Mouse (Mus musculus) myocyte (in vitro differentiated cells): Measurements from ENCODE around the gene Col4a3bp.

ENCODE experiments used
- CEBPB ChIP-seq: IDR thresholded peaks from 2 replicates; pipeline ENCODE4 v1.6.1; 2011; ENCODE audit warnings: mild to moderate bottlenecking, moderate library complexity; ENCODE audit not compliant: poor library complexity, insufficient read depth, severe bottlenecking
- E2F4 ChIP-seq: IDR thresholded peaks from one replicate; pipeline ENCODE4 v1.6.1; 2011; ENCODE audit warnings: mild to moderate bottlenecking, control low read depth, moderate library complexity; ENCODE audit not compliant: insufficient read depth
- MAX ChIP-seq: IDR thresholded peaks from one replicate; pipeline ENCODE4 v1.6.1; 2011; ENCODE audit warnings: low read depth, mild to moderate bottlenecking, control low read depth
- MYOD1 ChIP-seq, 3 experiments: IDR thresholded peaks; one replicate each; pipeline ENCODE4 v1.6.1; 2011; ENCODE audit warnings: control low read depth in 2 of 3, low read depth in 2 of 3, mild to moderate bottlenecking in 2 of 3, moderate library complexity in 1 of 3; ENCODE audit not compliant: insufficient read length in 2 of 3, control insufficient read depth in 1 of 3
- POLR2A ChIP-seq: IDR thresholded peaks from one replicate; pipeline ENCODE4 v1.6.1; 2011; ENCODE audit warnings: low read depth, mild to moderate bottlenecking, control low read depth, moderate library complexity; ENCODE audit not compliant: insufficient read length
- POLR2AphosphoS2 ChIP-seq: IDR thresholded peaks from one replicate; pipeline ENCODE4 v1.6.1; 2011; ENCODE audit warnings: low read depth, control low read depth; ENCODE audit not compliant: insufficient read length
- REST ChIP-seq: IDR thresholded peaks from one replicate; pipeline ENCODE4 v1.6.1; 2011; ENCODE audit warnings: mild to moderate bottlenecking, control low read depth, moderate library complexity; ENCODE audit not compliant: insufficient read depth, insufficient read length
- SRF ChIP-seq: IDR thresholded peaks from one replicate; pipeline ENCODE4 v1.6.1; 2011; ENCODE audit warnings: low read depth; ENCODE audit not compliant: control insufficient read depth, insufficient read length
- TCF12 ChIP-seq: IDR thresholded peaks from one replicate; pipeline ENCODE4 v1.6.1; 2011; ENCODE audit warnings: mild to moderate bottlenecking, control low read depth; ENCODE audit not compliant: poor library complexity, insufficient read depth, severe bottlenecking
- TCF3 ChIP-seq: IDR thresholded peaks from one replicate; pipeline ENCODE4 v1.6.1; 2011; ENCODE audit warnings: low read depth, control low read depth; ENCODE audit not compliant: insufficient read length
- USF1 ChIP-seq: IDR thresholded peaks from one replicate; pipeline ENCODE4 v1.6.1; 2011; ENCODE audit warnings: low read depth, mild to moderate bottlenecking, control low read depth, moderate library complexity

GRCm38 (mm10) chr13:96671078-96671905, 128.9 kb downstream of the Col4a3bp start:
- TF ChIP-seq POLR2A (no peak), USF1 (no peak), E2F4 (no peak), TCF12 (no peak), MAX (no peak), MYOD1 (IDR thresholded peaks at IDR 0.05; ENCODE audit: control insufficient read depth in 1 of 3, insufficient read length in 2 of 3, low read depth in 2 of 3) (no peak), POLR2AphosphoS2 (no peak), SRF (no peak), CEBPB (no peak), TCF3 (no peak), REST (no peak)
